Mouse (Mus musculus): ENCODE measurements at regions not wholly inside any gene's neighbourhood (a gene's known extent, or its start where the extent isn't known, plus 50 kb on each side); places are given as distances from the start of the nearest gene placed in this dataset.

DNA sequence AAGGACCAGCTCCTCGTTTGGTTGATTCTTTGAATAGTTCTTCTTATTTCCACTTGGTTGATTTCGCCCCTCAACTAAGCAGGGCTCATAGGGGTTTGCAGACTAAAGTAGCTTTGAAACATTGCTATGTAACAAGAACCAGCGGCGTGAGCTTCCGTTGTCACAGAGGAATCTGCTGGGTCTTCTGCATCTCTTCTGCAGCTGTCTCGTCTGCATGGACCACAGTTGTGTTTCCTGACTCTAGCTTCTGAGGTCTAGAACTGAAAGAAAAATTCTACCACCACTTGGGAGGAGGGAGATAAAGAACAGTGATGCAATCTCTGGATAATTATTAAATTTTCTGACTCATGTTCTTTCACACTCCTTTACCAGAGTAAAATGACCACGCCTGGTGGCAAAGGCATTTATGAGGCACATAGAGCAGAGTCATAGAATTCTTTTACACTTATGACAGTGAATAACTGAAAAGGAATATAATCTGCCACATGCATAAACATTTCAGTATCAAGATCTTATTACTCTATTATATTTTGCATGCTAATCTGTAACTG lies 1340.9 kb downstream of the Slc22a22 start:
- DNase-seq: no peak

DNA sequence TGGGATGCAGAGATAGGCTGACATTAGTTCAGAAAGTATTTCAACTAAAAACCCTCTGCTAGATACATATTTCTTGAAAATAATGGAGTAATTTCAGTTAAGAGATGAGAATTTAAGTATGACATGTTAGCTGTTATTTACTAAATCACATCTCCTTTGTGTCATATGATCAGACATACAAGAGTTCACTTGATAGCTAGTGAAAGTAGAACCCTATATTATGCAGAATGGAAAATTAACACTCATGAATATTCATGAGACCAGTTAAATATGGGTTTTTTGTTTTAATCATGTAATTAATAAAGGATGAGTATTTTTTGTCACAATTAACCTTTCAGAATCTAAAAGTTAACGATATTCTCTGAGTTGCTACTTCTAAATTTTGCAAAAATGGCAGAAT lies 1349.4 kb downstream of the Slc22a22 start:
- DNase-seq: no peak

DNA sequence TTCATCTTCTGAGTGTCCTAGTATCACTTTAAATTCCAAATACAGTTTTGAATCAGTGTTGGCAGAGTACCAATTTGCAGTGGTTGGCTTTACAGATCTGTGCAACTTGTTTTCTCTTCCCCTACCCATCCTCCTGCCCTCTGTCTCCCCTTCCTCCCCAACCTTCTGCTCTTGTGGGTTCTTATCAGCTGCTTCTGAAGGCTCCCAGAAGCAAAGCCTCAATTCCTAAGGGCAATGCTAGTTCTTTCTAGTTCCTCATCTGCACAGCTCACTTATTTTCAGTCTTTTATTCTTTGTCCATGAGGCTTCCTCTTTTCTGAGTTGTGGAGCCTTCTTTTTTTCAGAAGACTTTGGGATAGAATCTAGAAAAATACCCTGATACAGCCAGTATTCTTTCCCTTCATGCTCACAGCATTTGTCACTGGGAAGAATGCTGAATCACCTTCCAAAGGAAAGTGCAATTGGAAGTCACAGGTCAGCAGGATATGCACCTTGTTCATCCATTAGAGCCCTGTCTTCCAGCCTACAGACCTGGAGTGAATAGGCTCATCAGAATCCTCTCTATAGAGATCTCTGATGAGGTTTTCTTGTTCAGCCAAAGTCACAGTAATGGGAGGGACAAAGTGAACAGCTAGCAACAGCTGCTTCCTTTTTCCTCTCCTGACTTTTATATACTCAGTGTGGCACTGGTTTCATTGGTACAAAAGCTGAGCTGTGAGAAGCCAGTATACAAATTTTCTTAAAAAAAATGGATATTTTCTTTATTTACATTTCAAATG lies 1357.9 kb downstream of the Slc22a22 start:
- DNase-seq: no peak

DNA sequence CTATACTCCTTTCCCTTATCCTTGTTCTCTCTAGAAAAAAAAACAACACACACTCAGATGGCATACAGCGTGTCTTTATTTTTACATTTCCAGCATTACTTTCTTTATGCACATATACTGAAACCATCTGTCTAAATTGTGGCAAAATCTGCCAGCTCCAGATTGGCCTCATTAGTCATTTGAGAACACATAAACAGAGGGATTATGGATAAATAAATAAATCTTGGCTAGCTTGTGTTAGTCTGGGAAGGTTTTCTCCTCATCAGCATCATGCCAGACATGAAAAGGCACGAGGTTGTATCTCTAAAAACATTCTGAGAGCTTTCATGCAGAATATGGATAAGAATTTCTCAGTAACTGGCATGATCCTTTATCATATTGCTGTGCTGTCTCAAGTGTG lies 1369.1 kb downstream of the Slc22a22 start:
- DNase-seq: no peak

DNA sequence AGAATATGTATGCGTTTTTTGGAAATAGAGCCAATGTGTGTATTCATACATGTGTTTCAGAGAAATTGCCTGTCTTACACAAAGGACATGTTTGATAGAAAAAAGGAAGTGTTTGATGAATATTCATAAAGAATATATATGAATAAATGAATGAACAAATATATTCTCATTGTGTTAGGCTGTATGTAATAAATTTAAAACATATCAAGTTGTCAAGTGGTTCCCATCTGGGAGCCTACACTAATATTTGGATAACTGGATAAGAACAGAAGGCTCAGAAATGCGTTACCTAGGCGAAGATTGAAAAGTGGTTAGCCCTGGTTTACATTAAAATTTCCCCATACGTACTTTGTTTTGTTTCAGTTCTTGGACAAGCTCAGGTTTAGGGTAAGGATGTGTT lies 1369.7 kb downstream of the Slc22a22 start:
- no peak for DNase-seq

DNA sequence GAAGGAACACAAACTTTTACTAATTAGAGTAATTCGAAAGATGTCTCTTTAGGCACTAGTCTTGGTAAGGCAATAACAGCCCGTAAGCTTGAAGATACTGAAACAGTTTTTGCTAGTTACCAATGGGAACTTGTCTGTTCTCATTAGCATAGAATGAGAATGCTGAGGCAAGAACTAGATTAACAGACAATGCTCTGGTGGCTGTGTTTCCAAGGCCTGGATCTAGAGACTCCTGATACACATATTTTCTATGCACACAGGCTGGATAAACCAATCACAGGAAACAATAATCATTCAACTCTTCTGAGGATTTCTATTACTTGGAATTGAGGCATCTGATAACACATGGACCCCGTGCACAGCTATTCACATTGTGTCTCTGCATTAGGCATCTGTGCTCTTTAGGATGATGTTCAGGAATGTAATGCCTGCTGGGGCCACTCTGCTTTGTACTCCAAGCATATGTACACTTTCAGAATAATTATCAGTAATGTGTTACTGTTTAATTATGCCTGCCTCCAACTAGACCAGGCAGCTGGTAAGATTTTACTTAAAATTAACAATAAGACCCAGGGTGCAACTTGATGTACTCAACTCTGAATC lies 1377.2 kb downstream of the Slc22a22 start:
- no peak for DNase-seq

DNA sequence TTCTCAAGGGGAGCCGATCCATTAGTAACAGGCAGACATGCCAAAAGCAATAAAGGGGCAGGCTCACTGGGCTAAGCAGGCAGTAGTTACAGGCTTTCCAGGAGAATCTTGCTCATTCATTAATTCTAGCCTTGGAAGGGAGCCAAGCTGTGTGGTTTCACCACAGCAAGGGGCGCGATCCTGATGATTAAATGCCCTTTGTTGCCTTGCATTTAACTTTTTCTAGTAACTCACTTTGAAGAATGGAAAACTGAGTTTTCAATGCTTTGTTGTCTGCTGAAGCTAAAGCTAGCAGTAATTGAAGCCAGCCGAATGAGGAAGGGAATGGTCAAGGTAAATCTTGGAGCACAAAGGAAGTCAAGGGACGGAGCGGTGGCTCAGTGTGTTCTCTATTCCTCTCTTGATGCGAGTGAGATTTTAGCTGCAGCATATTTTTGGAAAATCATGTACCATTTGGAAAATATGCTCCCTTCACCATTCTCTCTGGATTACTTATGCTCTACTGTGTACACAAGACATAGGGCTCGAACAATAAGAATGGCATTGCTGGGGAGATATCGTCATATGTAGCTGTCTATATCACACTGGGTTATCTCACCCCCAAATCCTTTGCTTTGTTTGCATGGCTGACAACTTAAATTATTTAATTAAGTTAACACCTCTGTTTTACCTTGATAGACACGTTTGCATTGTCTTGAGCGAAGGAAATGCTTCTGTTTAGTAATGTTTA lies 1399.4 kb downstream of the Slc22a22 start:
- DNase-seq: no peak

DNA sequence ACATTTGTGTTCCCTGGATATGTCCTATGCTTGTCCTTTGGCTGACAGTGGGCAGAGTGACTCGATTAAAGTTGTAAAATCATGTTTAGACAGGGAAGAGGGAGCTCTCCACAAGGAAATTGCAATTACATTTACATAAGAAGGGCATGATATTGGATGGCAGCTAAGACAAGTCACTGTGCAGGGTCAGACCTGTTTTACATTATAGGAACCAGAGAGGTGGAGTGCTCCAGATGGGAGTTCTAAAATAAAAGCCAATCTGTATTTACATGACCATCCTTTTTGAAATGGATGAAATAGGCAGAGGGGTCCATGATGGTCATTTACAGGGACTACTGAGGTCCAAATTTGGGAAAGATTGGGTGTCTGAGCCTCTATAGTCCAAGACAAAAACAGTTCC lies 1400.3 kb downstream of the Slc22a22 start:
- no peak for DNase-seq

DNA sequence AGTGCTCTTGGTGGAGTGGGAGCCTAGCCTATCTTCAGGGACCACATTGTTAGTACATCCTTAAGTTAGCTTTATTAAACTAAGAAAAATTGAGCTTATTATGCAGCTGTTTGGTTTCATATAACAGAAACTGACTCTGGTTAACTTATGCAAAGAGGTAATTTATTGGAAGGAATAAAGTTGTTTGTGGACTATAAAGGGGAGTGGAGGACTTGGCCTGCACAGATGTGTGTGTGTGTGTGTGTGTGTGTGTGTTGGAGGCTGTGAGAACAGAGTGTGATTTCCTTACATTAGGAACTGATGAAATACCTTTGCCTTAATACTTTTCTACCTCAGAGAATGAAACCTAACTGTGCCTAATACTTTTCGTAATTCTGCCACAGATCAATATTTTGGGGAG lies 1400.7 kb downstream of the Slc22a22 start:
- DNase-seq: no peak

DNA sequence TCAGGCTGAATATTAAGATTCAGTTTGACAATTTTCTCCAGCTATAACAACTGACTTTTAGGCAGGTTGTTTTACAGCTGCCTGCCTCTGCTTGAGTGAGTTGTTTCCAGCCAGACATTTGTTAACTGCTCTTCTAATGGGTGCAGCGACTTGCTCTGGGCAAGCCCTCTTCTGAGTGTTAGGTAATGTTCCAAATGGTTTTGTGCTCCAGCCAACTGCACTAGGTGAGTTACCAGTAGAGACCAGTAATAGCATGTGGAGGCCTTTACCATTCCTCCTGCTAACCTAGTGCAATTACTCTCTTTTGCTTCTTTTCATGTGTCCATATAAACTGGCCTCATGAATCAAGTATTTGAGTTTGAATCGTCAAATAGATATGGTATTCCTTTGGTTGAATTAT lies 1407.9 kb downstream of the Slc22a22 start:
- DNase-seq: no peak

DNA sequence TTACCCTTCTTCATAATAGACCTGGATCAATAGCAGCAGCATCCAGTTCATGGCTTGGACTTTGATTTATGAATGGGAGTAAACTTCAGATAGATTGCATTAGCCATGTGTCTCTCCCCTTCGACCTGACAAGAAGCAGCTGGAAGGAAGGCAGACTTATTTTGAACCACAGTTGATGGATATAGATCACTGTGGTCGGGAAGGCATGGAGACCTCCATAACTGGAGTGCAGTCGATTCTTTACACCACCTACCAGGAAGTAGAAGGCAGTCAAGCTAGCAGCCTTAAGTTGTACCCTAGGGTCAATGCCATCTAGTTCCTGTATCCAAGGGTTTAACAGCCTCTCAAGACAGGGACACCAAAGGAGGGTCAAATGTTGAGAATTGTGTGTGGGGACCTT lies 1410.2 kb downstream of the Slc22a22 start:
- DNase-seq: no peak

DNA sequence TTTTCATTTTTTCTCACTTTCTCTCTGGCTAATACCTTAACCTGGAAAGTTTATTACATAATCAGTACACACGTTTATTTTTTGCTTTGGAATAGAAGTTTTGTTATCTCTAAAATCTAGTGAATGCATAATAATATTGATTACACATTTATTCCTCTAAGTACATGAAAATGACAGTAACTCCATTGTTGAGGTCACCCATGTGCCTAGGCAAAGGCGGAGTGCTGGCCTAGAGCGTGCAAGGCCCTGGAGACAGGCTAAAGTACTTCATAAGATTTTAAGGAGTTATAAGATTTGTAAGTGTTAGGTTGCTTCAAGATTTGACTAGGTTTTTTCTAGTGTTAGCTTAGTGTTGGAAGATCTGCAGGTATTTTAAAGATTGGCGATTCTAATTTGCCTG lies 1410.9 kb downstream of the Slc22a22 start:
- no peak for DNase-seq

DNA sequence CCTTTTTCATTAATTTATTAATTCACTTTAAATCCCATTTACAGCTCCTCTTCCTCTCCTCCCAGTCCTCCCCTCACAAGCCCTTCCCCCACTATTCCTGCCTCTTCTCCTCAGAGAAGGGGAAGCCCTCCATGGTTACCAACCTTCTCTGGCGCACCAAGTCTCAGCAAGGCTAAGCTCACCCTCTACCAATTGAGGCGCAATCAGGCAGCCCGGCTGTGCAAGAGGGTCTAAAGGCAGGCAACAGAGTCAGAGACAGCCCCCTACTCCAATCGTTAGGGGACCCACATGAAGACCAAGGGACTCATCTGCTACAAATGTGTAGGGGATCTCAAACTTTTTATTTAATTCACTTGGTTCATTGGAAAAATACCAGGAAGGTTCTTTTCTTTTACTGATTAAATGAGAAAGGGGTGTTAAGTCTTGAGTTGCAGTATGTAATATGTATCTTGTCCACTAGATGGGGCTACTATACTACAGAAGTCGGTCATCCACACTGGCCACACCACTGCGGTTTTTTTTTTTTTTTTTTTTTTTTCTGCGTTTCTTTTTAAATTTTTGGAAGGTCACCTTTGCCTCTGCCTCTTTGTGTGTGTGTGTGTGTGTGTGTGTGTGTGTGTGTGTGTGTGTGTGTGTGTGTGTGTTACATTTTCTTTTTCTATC lies 1411.4 kb downstream of the Slc22a22 start:
- DNase-seq: no peak

DNA sequence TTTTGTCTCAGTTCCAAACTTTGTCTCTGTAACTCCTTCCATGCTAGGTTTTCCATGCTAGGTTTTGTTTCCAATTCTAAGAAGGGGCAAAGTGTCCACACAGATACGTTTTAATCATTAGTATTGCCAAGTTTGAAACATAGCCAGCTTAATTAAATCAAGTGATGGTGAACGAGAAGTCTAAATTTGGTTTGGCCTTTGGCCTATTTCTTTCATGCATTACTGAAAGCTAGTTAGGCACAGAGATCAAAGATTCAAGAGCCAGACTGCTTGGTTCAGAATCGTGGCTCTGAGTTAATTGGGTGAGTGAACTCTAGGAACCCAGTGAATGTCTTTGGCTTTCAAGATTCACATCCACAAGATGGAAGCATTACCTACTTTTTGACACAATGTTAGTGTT lies 1414.8 kb downstream of the Slc22a22 start:
- no peak for DNase-seq

DNA sequence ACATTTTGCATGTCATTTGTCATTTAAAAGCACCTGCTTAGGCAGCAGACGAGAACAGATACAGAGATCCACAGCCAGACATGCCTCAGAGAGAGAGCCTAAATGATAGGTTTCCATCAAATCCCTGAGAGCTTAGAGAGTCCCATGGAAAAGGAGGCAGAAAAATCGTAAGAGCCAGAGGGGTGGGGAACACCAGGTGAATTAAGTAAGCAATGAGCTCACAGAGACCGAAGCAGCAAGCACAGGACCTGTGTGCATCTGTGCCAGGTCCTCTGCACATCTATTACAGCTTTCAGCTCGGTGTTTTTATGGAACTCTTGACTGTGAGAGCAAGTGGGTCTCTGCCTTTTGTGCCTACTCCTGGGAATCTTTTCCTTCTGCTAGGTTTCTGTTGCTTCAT lies 1416.1 kb downstream of the Slc22a22 start:
- no peak for DNase-seq

DNA sequence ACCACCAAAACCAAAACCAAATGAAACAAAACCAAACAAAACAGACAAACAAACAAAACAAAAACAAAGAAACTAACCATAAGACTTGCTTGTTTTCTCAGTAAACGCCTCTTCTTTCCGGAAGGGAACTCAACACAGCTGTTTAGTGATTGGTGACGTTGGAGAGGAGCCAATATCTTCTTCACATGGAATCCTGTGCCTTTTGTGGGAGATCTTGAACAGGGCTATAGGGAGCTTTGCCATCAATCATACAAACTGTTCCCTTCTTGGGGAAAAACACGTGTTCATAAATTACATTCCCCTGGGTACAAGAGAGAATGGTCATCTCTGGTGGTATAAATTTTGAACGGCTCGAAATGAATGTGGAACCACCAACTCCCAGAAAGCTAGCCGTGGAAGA lies 1426.7 kb downstream of the Slc22a22 start:
- no peak for DNase-seq

DNA sequence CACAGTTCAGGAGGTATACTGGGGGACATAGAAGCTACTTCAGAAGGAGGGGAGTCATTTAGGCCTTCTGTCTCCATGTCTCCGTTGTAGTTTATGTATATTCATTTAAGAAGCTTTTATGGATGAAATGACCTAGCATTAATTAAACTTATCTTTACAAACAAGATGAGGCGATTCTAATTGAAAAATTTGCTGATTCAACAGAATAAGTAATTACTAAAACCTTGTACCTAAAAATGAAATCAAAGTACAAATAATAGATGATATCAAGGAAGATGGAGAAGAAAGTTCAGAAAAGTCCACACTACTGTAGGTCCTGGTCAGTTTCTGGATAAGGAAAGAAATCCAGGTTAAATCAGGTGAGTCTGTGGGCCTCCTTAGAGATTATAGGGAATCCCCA lies 1429.6 kb downstream of the Slc22a22 start:
- DNase-seq: no peak

DNA sequence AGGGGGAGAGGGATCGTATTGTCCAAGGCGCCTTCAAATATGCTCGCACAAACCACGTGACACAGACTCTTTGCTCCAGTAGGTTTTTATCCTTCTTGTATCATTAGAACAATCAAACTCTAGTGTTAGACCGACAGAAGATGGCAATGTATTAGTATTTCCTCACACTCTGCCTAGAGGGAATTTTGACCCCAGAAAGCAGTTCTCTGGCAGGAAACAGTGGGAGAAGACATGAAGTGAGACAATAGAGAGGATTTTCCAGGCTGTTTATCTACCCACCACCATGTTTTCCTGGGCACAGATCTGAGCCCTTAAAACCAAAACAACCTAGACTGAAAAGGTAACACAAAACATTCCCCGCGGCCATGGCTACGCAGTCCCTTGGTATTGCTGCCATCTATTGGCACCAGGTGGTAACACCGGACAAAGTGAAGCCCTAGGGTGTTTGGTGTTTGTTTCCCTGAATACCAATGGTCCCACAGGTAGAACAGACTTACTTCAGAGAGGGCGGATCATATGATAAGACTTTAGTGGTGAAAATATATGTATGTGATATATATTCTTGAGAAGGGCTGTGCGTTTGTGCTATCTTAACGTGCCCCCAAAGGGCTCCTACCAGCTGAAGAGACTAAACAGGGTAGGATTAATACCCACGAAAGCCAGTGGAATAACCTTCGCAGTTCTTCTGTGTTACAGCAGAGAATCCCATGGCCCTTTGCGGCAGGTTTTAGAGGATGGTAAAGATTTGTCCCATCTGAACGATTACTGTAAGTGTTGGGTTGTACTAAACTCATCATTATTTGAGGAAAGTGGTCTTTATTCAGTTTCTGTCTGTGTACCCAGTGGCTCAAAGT lies 1430.5 kb downstream of the Slc22a22 start:
- peak; percentile 59 to 61 for DNase-seq

DNA sequence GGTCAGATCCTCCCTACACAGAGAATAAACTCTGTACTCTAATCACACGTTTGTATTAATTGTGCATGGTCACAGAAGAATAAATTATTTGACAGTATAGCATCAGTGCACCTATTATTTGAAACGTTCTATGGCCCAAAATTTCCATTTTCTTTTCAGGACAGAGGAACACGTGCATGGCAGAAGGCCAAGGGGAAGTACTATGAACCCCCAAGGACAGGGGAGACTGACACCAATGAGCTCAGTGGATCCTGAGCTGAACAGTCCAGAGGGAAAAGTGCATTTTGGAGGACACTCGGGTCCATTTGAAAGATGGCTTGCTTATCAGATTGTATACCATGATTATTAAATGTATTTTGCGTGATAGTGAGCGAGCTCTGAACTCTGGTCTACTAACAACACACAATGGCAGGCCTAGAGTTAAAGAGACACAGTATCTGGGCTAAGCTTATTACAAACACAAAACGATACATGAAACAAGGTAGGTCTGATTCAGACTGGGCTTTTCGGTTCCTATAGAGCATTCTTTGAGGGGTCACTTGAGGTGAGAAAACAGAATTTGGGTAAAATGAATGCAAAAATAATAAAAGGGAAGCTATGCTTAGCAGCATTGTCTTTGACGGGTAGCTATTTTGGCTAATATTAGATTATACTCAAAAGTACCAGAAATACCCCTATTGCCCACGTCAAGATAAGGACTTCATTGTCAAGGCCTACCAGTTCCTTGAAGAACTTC lies 1431.7 kb downstream of the Slc22a22 start:
- no peak for DNase-seq

DNA sequence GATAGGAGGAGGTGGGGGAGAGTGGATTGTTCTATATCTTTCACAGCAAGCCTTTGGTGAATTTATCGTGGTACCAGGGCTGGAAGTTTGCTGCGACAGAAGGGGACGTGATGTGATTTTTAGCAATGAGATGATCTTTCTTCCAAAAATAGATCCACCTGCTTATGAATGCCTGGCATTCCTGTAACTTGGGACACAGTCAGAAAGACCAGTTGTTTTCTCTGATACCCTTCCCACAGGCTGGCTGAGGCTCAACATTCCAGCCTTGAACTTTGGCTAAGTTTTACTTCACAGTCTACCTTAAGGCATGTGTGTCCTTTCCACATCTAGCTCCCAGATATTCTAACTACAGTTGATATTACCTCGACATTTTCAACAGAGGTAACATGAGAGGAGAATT lies 1434.1 kb downstream of the Slc22a22 start:
- no peak for DNase-seq

DNA sequence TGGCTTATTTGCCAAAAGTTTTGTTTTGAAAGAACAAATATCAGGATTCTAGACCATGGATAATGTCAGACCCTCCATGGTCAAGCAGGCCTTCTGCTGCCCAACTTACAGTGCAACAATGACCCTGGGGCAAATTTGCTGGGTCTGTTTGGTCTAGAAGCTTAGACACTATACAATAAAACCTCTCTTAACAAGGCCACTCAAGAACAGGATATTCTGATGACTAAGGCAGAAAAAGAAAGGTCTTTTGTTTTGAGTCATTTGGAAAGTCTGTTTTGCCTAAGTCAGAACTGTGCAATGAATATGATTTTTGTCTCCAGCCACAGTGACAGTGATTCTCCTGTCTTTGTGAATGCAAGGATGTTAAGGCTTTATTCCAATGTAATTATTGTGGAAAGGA lies 1435.0 kb downstream of the Slc22a22 start:
- DNase-seq: no peak

DNA sequence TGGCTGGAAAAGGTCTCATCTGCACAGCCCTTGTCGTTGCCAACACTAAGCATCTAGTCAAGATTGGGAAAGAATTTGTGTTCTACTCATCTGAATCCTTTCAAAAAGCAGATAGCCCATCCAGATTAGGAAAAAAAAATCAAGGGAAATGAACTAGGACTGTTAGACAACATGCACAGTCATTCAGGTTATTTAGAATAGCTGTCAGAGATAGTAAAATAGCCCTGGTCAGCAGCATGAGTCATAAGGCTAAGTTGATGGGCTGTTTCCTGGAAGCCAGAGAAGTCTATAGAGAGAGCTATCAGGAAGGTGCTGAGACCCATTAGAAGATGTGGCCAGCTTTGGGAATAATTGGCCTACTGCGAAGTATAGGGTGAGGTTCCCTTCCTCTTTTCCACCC lies 1447.4 kb downstream of the Slc22a22 start:
- DNase-seq: no peak
